Mouse (Mus musculus) bone marrow, adult 2 months (tissue): ENCODE measurements around the gene Sh3rf3.

Experiments
- CTCF ChIP-seq: fragments of 200-500 bp; IDR thresholded peaks from 2 replicates; pipeline ENCODE4 v1.5.1; 2011; ENCODE audit warnings: low read length, control low read depth; ENCODE audit not compliant: control insufficient read depth, insufficient read depth
- POLR2A ChIP-seq: fragments of 200-500 bp; IDR thresholded peaks from 2 replicates; pipeline ENCODE4 v1.6.1; 2011; ENCODE audit warnings: low read depth, mild to moderate bottlenecking, control low read depth, low read length, borderline replicate concordance; ENCODE audit not compliant: control insufficient read depth

GRCm38 (mm10) chr10:59172539-59172938, 359.4 kb downstream of the Sh3rf3 start:
- TF ChIP-seq CTCF (no peak), POLR2A (no peak)
